Mouse (Mus musculus): ENCODE results near the gene Slc6a6. TPM values are rescaled to one million over a fixed set of nuclear protein-coding genes. Genes with fewer than 3 reads are reported as not detected.
A peak's percentile ranks its signal among the peaks of the same experiment; 100 is the strongest.

Slc6a6 gene
- polyA plus RNA-seq, 1 experiment from 2014 or later, result 109 TPM

GRCm38 (mm10) chr6:91690646-91691045 lies 6.8 kb downstream of the Slc6a6 start:
- Histone ChIP-seq H3K4me2 (replicated peaks; ENCODE audit: low read depth) (peak overlapping the region; percentile 35), H3K4me3 (ENCODE audit: low read depth, low read length) (no peak overlapping the region), H3K36me3 (ENCODE audit: control insufficient read depth, insufficient read depth) (peaks cover 27% of the 10 kb centered on the region; the same call in 1 of the 2 replicates), H3K4me1 (replicated peaks; ENCODE audit: control insufficient read depth, insufficient read depth, low read length) (peaks cover 21% of the 10 kb centered on the region; the same call in 1 of the 2 replicates), H3K9ac (ENCODE audit: low read depth, low read length) (no peak overlapping the region), H3K9me3 (ENCODE audit: control insufficient read depth) (no peaks in the 10 kb centered on the region), H3K27me3 (replicated peaks; ENCODE audit: control insufficient read depth, insufficient read depth, low read length) (no peaks in the 10 kb centered on the region), H3K27ac (ENCODE audit: low read depth, low read length) (peak overlapping the region; percentile 80)
- peak; percentile 83 for ATAC-seq
- 45% methylated on average over 7 of the region's 7 CpGs for WGBS
- TF ChIP-seq CTCF (IDR thresholded peaks at IDR 0.05; ENCODE audit: low read depth), result no peak

- Histone ChIP-seq H3K9ac (ENCODE audit: low read depth, low read length) (no peak overlapping the region), H3K4me3 (ENCODE audit: low read depth, low read length) (no peak overlapping the region), H3K9me3 (ENCODE audit: control insufficient read depth) (no peaks in the 10 kb centered on the region), H3K36me3 (ENCODE audit: control insufficient read depth, insufficient read depth) (peaks cover 27% of the 10 kb centered on the region; the same call in 1 of the 2 replicates), H3K4me2 (replicated peaks; ENCODE audit: low read depth) (peak overlapping the region; percentile 21; the same call in 1 of the 2 replicates), H3K27me3 (replicated peaks; ENCODE audit: control insufficient read depth, insufficient read depth, low read length) (no peaks in the 10 kb centered on the region), H3K27ac (ENCODE audit: low read depth, low read length) (peak overlapping the region; percentile 65), H3K4me1 (replicated peaks; ENCODE audit: control insufficient read depth, insufficient read depth, low read length) (peaks cover 22% of the 10 kb centered on the region)
- no peak for ATAC-seq
- TF ChIP-seq CTCF (IDR thresholded peaks at IDR 0.05; ENCODE audit: low read depth), result no peak
- 65% methylated on average over 4 of the region's 4 CpGs for WGBS
Observed at GRCm38 (mm10) chr6:91691576-91691975, 7.7 kb downstream of the Slc6a6 start.

- H3K4me1 ChIP-seq (replicated peaks; ENCODE audit: control insufficient read depth, insufficient read depth, low read length), result peaks cover 23% of the 10 kb centered on the region
- 76% methylated on average over 17 of the region's 17 CpGs for WGBS
- no peak for ATAC-seq
Observed at GRCm38 (mm10) chr6:91693301-91693886, 9.5 kb downstream of the Slc6a6 start.

GRCm38 (mm10) chr6:91694610-91695009 lies 10.8 kb downstream of the Slc6a6 start:
- H3K9ac ChIP-seq (ENCODE audit: low read depth, low read length), result peak overlapping the region; percentile 17; the same call in 1 of the 2 replicates
- no peaks in the 10 kb centered on the region for H3K27me3 ChIP-seq (replicated peaks; ENCODE audit: control insufficient read depth, insufficient read depth, low read length)
- peaks cover 23% of the 10 kb centered on the region for H3K4me1 ChIP-seq (replicated peaks; ENCODE audit: control insufficient read depth, insufficient read depth, low read length)
- WGBS, result 84% methylated on average over 7 of the region's 7 CpGs
- H3K36me3 ChIP-seq (ENCODE audit: control insufficient read depth, insufficient read depth), result peaks cover 33% of the 10 kb centered on the region; the same call in 1 of the 2 replicates
- H3K4me3 ChIP-seq (ENCODE audit: low read depth, low read length), result no peak overlapping the region
- no peak overlapping the region for H3K4me2 ChIP-seq (replicated peaks; ENCODE audit: low read depth)
- no peak for TF ChIP-seq CTCF (IDR thresholded peaks at IDR 0.05; ENCODE audit: low read depth)
- H3K9me3 ChIP-seq (ENCODE audit: control insufficient read depth), result no peaks in the 10 kb centered on the region
- ATAC-seq, result no peak
- H3K27ac ChIP-seq (ENCODE audit: low read depth, low read length), result peak overlapping the region; percentile 41; the same call in 1 of the 2 replicates

More at GRCm38 (mm10) chr6:91693301-91693886, 9.5 kb downstream of the Slc6a6 start:
- Histone ChIP-seq H3K27ac (ENCODE audit: low read depth, low read length) (no peak overlapping the region), H3K4me2 (replicated peaks; ENCODE audit: low read depth) (no peak overlapping the region), H3K27me3 (replicated peaks; ENCODE audit: control insufficient read depth, insufficient read depth, low read length) (no peaks in the 10 kb centered on the region), H3K9me3 (ENCODE audit: control insufficient read depth) (no peaks in the 10 kb centered on the region), H3K9ac (ENCODE audit: low read depth, low read length) (no peak overlapping the region), H3K36me3 (ENCODE audit: control insufficient read depth, insufficient read depth) (peaks cover 33% of the 10 kb centered on the region; the same call in 1 of the 2 replicates), H3K4me3 (ENCODE audit: low read depth, low read length) (no peak overlapping the region)
- TF ChIP-seq CTCF (IDR thresholded peaks at IDR 0.05; ENCODE audit: low read depth), result no peak

GRCm38 (mm10) chr6:91698831-91699230 lies 15.0 kb downstream of the Slc6a6 start:
- Histone ChIP-seq H3K4me3 (ENCODE audit: low read depth, low read length) (no peak overlapping the region), H3K9ac (ENCODE audit: low read depth, low read length) (no peak overlapping the region), H3K36me3 (ENCODE audit: control insufficient read depth, insufficient read depth) (peaks cover 29% of the 10 kb centered on the region; the same call in 1 of the 2 replicates), H3K9me3 (ENCODE audit: control insufficient read depth) (no peaks in the 10 kb centered on the region), H3K4me2 (replicated peaks; ENCODE audit: low read depth) (no peak overlapping the region), H3K4me1 (replicated peaks; ENCODE audit: control insufficient read depth, insufficient read depth, low read length) (peaks cover 17% of the 10 kb centered on the region), H3K27ac (ENCODE audit: low read depth, low read length) (peak overlapping the region; percentile 63), H3K27me3 (replicated peaks; ENCODE audit: control insufficient read depth, insufficient read depth, low read length) (no peaks in the 10 kb centered on the region)
- TF ChIP-seq CTCF (IDR thresholded peaks at IDR 0.05; ENCODE audit: low read depth), result no peak
- peak; percentile 15; the same call in 1 of the 2 replicates for ATAC-seq
- 36% methylated on average over 1 of the region's 1 CpGs for WGBS

- Histone ChIP-seq H3K27ac (ENCODE audit: low read depth, low read length) (peak overlapping the region; percentile 63), H3K4me2 (replicated peaks; ENCODE audit: low read depth) (no peak overlapping the region), H3K9ac (ENCODE audit: low read depth, low read length) (no peak overlapping the region), H3K4me1 (replicated peaks; ENCODE audit: control insufficient read depth, insufficient read depth, low read length) (peaks cover 18% of the 10 kb centered on the region), H3K36me3 (ENCODE audit: control insufficient read depth, insufficient read depth) (peaks cover 24% of the 10 kb centered on the region; the same call in 1 of the 2 replicates), H3K27me3 (replicated peaks; ENCODE audit: control insufficient read depth, insufficient read depth, low read length) (no peaks in the 10 kb centered on the region), H3K4me3 (ENCODE audit: low read depth, low read length) (no peak overlapping the region), H3K9me3 (ENCODE audit: control insufficient read depth) (no peaks in the 10 kb centered on the region)
- WGBS, result 38% methylated on average over 4 of the region's 4 CpGs
- ATAC-seq, result no peak
- TF ChIP-seq CTCF (IDR thresholded peaks at IDR 0.05; ENCODE audit: low read depth), result no peak
Observed at GRCm38 (mm10) chr6:91699482-91700200, 15.8 kb downstream of the Slc6a6 start.

Data from intestine, postnatal 0 days (tissue).